8 mouse cellular contexts compared by ENCODE assay signal in genomic region chr2:25195211-25196156, GRCm38 (mm10). TPM values are rescaled to one million over a fixed set of nuclear protein-coding genes. Genes with fewer than 3 reads are reported as not detected.
DNase-seq lines count a peak whose midpoint lies in the region; ATAC-seq and TF ChIP-seq lines count a peak whose summit lies in the region.
"Had no signal": no experiment of that assay in that cellular context is flagged by ENCODE, and none has a peak within 500 bp of the region (broad histone marks: within the 10 kb centered on the region; RNA-seq: fewer than 3 reads in every experiment).

No protein-coding gene starts in this region.

- peak overlapping the region; percentile 81 for H3K4me3 ChIP-seq in E14TG2a.4 (replicated peaks; ENCODE audit: low read length)
- peak overlapping the region; percentile 43 for H3K4me3 ChIP-seq in heart, embryonic 11.5 days (ENCODE audit: low read depth, low read length)
- H3K4me3 ChIP-seq in kidney, embryonic 14.5 days (ENCODE audit: low read length) = peak overlapping the region; percentile 31

- no peak for TF ChIP-seq CTCF in E14TG2a.4 (conservative IDR thresholded peaks at IDR 0.05; ENCODE audit: low read length)

- peak overlapping the region; percentile 76 for H3K4me2 ChIP-seq in heart, embryonic 11.5 days
- peak overlapping the region; percentile 56 for H3K4me2 ChIP-seq in kidney, embryonic 14.5 days (replicated peaks; ENCODE audit: low read depth, low read length)

- peak; percentile 79 for DNase-seq in adrenal gland, postnatal 10 days
- peak; percentile 77 for DNase-seq in lung, postnatal 14 days
- peak; percentile 93 for DNase-seq in splenic B cell, adult 2 months (ENCODE audit: low read depth, low spot score)
- no peak for DNase-seq in Muller cell, postnatal 12 days (ENCODE audit: inconsistent ontology term)

- H3K27me3 ChIP-seq in E14TG2a.4 (ENCODE audit: insufficient read depth, low read length) = peaks cover 8% of the 10 kb centered on the region
- peaks cover 21% of the 10 kb centered on the region for H3K27me3 ChIP-seq in heart, embryonic 11.5 days (ENCODE audit: control insufficient read depth, insufficient read depth, low read length)
- H3K27me3 ChIP-seq in kidney, embryonic 14.5 days (ENCODE audit: control insufficient read depth, insufficient read depth, low read length) = no peaks in the 10 kb centered on the region
- H3K27me3 ChIP-seq in splenic B cell, adult 2 months (ENCODE audit: control insufficient read depth, insufficient read depth, low read length, poor library complexity, severe bottlenecking) = no peaks in the 10 kb centered on the region

- peak overlapping the region; percentile 54 for H3K9ac ChIP-seq in heart, embryonic 11.5 days (ENCODE audit: low read depth, low read length)
- H3K9ac ChIP-seq in kidney, embryonic 14.5 days (ENCODE audit: low read depth, low read length) = peak overlapping the region; percentile 44; the same call in 1 of the 2 replicates

- peaks cover 68% of the 10 kb centered on the region for H3K4me1 ChIP-seq in E14TG2a.4 (replicated peaks; ENCODE audit: low read depth, low read length)
- H3K4me1 ChIP-seq in heart, embryonic 11.5 days (ENCODE audit: control insufficient read depth, insufficient read depth, low read length) = peaks cover 32% of the 10 kb centered on the region
- H3K4me1 ChIP-seq in kidney, embryonic 14.5 days (ENCODE audit: control insufficient read depth, insufficient read depth, low read length) = peaks cover 4% of the 10 kb centered on the region; the same call in 1 of the 2 replicates

- H3K36me3 ChIP-seq in E14TG2a.4 (ENCODE audit: insufficient read depth, low read length) = peaks cover 37% of the 10 kb centered on the region
- peaks cover 9% of the 10 kb centered on the region; the same call in 1 of the 2 replicates for H3K36me3 ChIP-seq in heart, embryonic 11.5 days (ENCODE audit: control insufficient read depth, insufficient read depth, low read length)
- H3K36me3 ChIP-seq in kidney, embryonic 14.5 days (ENCODE audit: control insufficient read depth, insufficient read depth, low read length) = peaks cover 22% of the 10 kb centered on the region
- no peaks in the 10 kb centered on the region; the same call in none of the 2 replicates for H3K36me3 ChIP-seq in splenic B cell, adult 2 months (ENCODE audit: control insufficient read depth, insufficient read depth, low read length, poor library complexity, severe bottlenecking)

- H3K27ac ChIP-seq in heart, embryonic 11.5 days (ENCODE audit: low read depth, low read length) = peak overlapping the region; percentile 70
- peak overlapping the region; percentile 83; the same call in 1 of the 2 replicates for H3K27ac ChIP-seq in kidney, embryonic 14.5 days (ENCODE audit: low read depth, low read length)

- no peak for ATAC-seq in heart, embryonic 11.5 days (replicated peaks; ENCODE audit: insufficient number of reproducible peaks, low FRiP score, low TSS enrichment)
- 0 out of 2 replicates have a peak, but pooled peaks have one; percentile 13 for ATAC-seq in kidney, embryonic 14.5 days (ENCODE audit: low FRiP score, low TSS enrichment)

- no peaks in the 10 kb centered on the region for H3K9me3 ChIP-seq in E14TG2a.4 (ENCODE audit: low read length)
- H3K9me3 ChIP-seq in heart, embryonic 11.5 days (replicated peaks; ENCODE audit: control insufficient read depth, low read length) = no peaks in the 10 kb centered on the region
- no peaks in the 10 kb centered on the region for H3K9me3 ChIP-seq in kidney, embryonic 14.5 days (ENCODE audit: control insufficient read depth, low read length)

- 14% methylated on average over 55 of the region's 55 CpGs for WGBS in heart, embryonic 11.5 days (ENCODE audit: insufficient replicate concordance)
- WGBS in kidney, embryonic 14.5 days = 19% methylated on average over 55 of the region's 55 CpGs

RNA-seq across cellular contexts. Expression of gene Tor4a, which starts 1.2 kb away (rescaled TPM):
- total RNA-seq in adrenal gland, postnatal 10 days (2021) = 10 to 100 TPM; 13.9 to 19.5 TPM
- 5.9 and 8.3 TPM in 2 replicates for polyA plus RNA-seq in heart, embryonic 11.5 days (2014; fragmentation: Nextera tagmentation; extraction: Ambion mirVana)
- 6.8 and 11.3 TPM in 2 replicates for polyA plus RNA-seq in kidney, embryonic 14.5 days (2014; fragmentation: Nextera tagmentation; extraction: Ambion mirVana)

RNA-seq across cellular contexts. Expression of gene Nrarp, which starts 14.9 kb away (rescaled TPM):
- total RNA-seq in adrenal gland, postnatal 10 days (2021) = 10 to 100 TPM; 15.1 to 15.5 TPM
- 4.5 and 4.8 TPM in 2 replicates for polyA plus RNA-seq in heart, embryonic 11.5 days (2014; fragmentation: Nextera tagmentation; extraction: Ambion mirVana)
- polyA plus RNA-seq in kidney, embryonic 14.5 days (2014; fragmentation: Nextera tagmentation; extraction: Ambion mirVana) = 8.7 and 21.0 TPM in 2 replicates

RNA-seq across cellular contexts. Expression of gene Nelfb, which starts 15.8 kb away (rescaled TPM):
- total RNA-seq in adrenal gland, postnatal 10 days (2021) = 10 to 100 TPM; 46.3 to 48.8 TPM
- polyA plus RNA-seq in heart, embryonic 11.5 days (2014; fragmentation: Nextera tagmentation; extraction: Ambion mirVana) = 62.9 and 69.0 TPM in 2 replicates
- polyA plus RNA-seq in kidney, embryonic 14.5 days (2014; fragmentation: Nextera tagmentation; extraction: Ambion mirVana) = 72.7 and 101 TPM in 2 replicates

RNA-seq across cellular contexts. Expression of gene Stpg3, which starts 19.0 kb away (rescaled TPM):
- not detected for total RNA-seq in adrenal gland, postnatal 10 days (2021)
- not detected in 2 replicates for polyA plus RNA-seq in heart, embryonic 11.5 days (2014; fragmentation: Nextera tagmentation; extraction: Ambion mirVana)
- polyA plus RNA-seq in kidney, embryonic 14.5 days (2014; fragmentation: Nextera tagmentation; extraction: Ambion mirVana) = 0.49 and 0.54 TPM in 2 replicates
- total RNA-seq: left cerebral cortex, postnatal 10 days had no signal

RNA-seq across cellular contexts. Expression of gene Fam166a, which starts 23.1 kb away (rescaled TPM):
- total RNA-seq in adrenal gland, postnatal 10 days (2021) = not detected
- polyA plus RNA-seq in heart, embryonic 11.5 days (2014; fragmentation: Nextera tagmentation; extraction: Ambion mirVana) = 0.44 TPM in 1 of 2 replicates, not detected in the other
- polyA plus RNA-seq in kidney, embryonic 14.5 days (2014; fragmentation: Nextera tagmentation; extraction: Ambion mirVana) = 0.55 TPM in 1 of 2 replicates, not detected in the other
- total RNA-seq: left cerebral cortex, postnatal 10 days had no signal

Comparison
In these comparisons a context has a peak if more than half of its experiments do, and no peak if none do; other contexts are left out.
1. H3K4me3 ChIP-seq: peak in every context shown above with its lines; median percentile 81 in E14TG2a.4; 43 in heart, embryonic 11.5 days; 31 in kidney, embryonic 14.5 days.